ENCODE assay signal across 8 mouse cellular contexts in the genomic region with DNA sequence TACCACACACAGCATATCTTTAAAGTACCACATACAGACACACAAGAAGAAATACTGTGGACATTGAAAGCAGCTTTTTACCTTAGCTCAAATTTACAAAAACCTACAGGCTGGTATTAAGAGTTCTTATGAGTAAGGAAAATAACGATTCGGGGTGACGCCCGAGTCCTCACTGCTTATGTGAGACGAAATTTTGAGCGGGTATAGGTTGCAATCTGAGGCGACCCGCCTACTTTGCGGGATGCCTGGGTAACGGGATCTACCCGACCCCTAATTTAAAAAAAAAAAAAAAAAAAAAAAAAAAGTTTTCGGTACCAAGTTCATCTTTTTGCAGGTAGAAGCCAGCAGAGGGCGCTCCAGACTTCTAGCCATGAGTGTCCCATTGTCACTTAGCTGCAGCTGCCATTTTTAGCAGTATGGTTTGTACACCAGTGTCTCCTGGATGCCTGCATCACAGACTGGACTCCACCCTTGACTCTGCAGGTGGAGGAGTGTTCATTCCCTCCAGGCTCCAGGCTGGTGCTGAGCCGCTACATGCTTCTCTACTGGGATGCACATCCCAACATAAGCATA. TPM values are rescaled to one million over a fixed set of nuclear protein-coding genes. Genes with fewer than 3 reads are reported as not detected.
DNase-seq lines count a peak whose midpoint lies in the region; ATAC-seq and TF ChIP-seq lines count a peak whose summit lies in the region.

No protein-coding gene starts in this region.

- 22% methylated on average over 14 of the region's 14 CpGs for WGBS in limb, embryonic 10.5 days

- no peak for TF ChIP-seq POLR2A in bone marrow macrophage, adult 2 months (IDR thresholded peaks at IDR 0.05; ENCODE audit: borderline replicate concordance, low read depth, low read length)

- H3K4me1 ChIP-seq in bone marrow macrophage, adult 2 months (ENCODE audit: control insufficient read depth, insufficient read depth, low read length), result peaks cover 40% of the 10 kb centered on the region
- H3K4me1 ChIP-seq in limb, embryonic 10.5 days, result peaks cover 6% of the 10 kb centered on the region

- H3K27me3 ChIP-seq in limb, embryonic 10.5 days (ENCODE audit: low read depth, poor library complexity, severe bottlenecking), result no peaks in the 10 kb centered on the region

- peak overlapping the region; percentile 82 for H3K27ac ChIP-seq in bone marrow macrophage, adult 2 months (ENCODE audit: insufficient read depth, low read depth, low read length)
- no peak overlapping the region for H3K27ac ChIP-seq in limb, embryonic 10.5 days

- H3K36me3 ChIP-seq in limb, embryonic 10.5 days, result no peaks in the 10 kb centered on the region

- no peak overlapping the region for H3K4me3 ChIP-seq in bone marrow macrophage, adult 2 months (ENCODE audit: insufficient read depth, low read length)
- H3K4me3 ChIP-seq in limb, embryonic 10.5 days, result no peak overlapping the region

- peak; percentile 80 for TF ChIP-seq CTCF in bone marrow macrophage, adult 2 months (IDR thresholded peaks at IDR 0.05; ENCODE audit: low read depth, low read length)

- peak; percentile 66 for DNase-seq in urinary bladder, postnatal 25 days (ENCODE audit: low spot score)
- DNase-seq in urinary bladder, postnatal 4 days (ENCODE audit: low spot score in 2 of 2), result no peak
- peak; percentile 78 for DNase-seq in limb, embryonic 10.5 days (ENCODE audit: low spot score)
- DNase-seq in thymus, postnatal 0 days (ENCODE audit: low spot score), result peak; percentile 77

- ATAC-seq in erythroid progenitor cell, adult 5-6 weeks (replicated peaks; ENCODE audit: low FRiP score, poor library complexity, severe bottlenecking), result peak; percentile 85
- ATAC-seq in hematopoietic stem cell, adult 5-6 weeks (replicated peaks in 1 of 2; ENCODE audit: insufficient read depth in 1 of 2, low FRiP score in 2 of 2, low TSS enrichment in 1 of 2, low read depth in 1 of 2, poor library complexity in 2 of 2, severe bottlenecking in 2 of 2), result peak; percentile 56 to 63; a peak in 3 of 4 replicates
- ATAC-seq in monocyte, adult 5-6 weeks (replicated peaks; ENCODE audit: insufficient number of reproducible peaks, low FRiP score, low TSS enrichment, poor library complexity, severe bottlenecking), result peak; percentile 79

- H3K9me3 ChIP-seq in limb, embryonic 10.5 days (replicated peaks), result no peaks in the 10 kb centered on the region

RNA-seq across cellular contexts. Expression of a gene that starts 12.4 kb away (rescaled TPM):
- polyA plus RNA-seq in bone marrow macrophage, adult 2 months (2012; ENCODE audit: insufficient read depth, insufficient read length, missing spikeins), result 211 and 222 TPM in 2 replicates
- total RNA-seq in erythroid progenitor cell, adult 5-6 weeks (2015; ENCODE audit: low replicate concordance), result 122 and 138 TPM in 2 replicates
- total RNA-seq in erythroid progenitor cell, adult 5-6 weeks (2017; ENCODE audit: low replicate concordance), result 83.9 and 105 TPM in 2 replicates
- 301 and 303 TPM in 2 replicates for total RNA-seq in hematopoietic stem cell, adult 5-6 weeks (2017)
- polyA plus RNA-seq in limb, embryonic 10.5 days (2016; fragmentation: Nextera tagmentation; extraction: Ambion mirVana), result 301 and 316 TPM in 2 replicates
- 210 to 264 TPM (median 238 TPM) in 3 replicates for total RNA-seq in monocyte, adult 5-6 weeks (2017)
- polyA plus RNA-seq in thymus, postnatal 0 days (2015; fragmentation: Nextera tagmentation; extraction: Ambion mirVana), result 266 and 279 TPM in 2 replicates

RNA-seq across cellular contexts. Expression of a gene that starts 36.1 kb away (rescaled TPM):
- 15.5 and 23.1 TPM in 2 replicates for polyA plus RNA-seq in bone marrow macrophage, adult 2 months (2012; ENCODE audit: insufficient read depth, insufficient read length, missing spikeins)
- 1.4 and 10.9 TPM in 2 replicates for total RNA-seq in erythroid progenitor cell, adult 5-6 weeks (2015; ENCODE audit: low replicate concordance)
- total RNA-seq in erythroid progenitor cell, adult 5-6 weeks (2017; ENCODE audit: low replicate concordance), result 10.0 and 12.7 TPM in 2 replicates
- 5.2 and 14.4 TPM in 2 replicates for total RNA-seq in hematopoietic stem cell, adult 5-6 weeks (2017)
- polyA plus RNA-seq in limb, embryonic 10.5 days (2016; fragmentation: Nextera tagmentation; extraction: Ambion mirVana), result 20.9 and 29.8 TPM in 2 replicates
- 2.9 to 11.5 TPM (median 8.0 TPM) in 3 replicates for total RNA-seq in monocyte, adult 5-6 weeks (2017)
- 26.3 and 29.1 TPM in 2 replicates for polyA plus RNA-seq in thymus, postnatal 0 days (2015; fragmentation: Nextera tagmentation; extraction: Ambion mirVana)

Comparison
In these comparisons a context has a peak if more than half of its experiments do, and no peak if none do; other contexts are left out.
1. DNase-seq: peak in urinary bladder, postnatal 25 days (single experiment), limb, embryonic 10.5 days (single experiment) and thymus, postnatal 0 days (single experiment); none in urinary bladder, postnatal 4 days (0 of 2).
2. Peak in every context shown above with its lines, with median percentiles within 50 percentile points of each other: ATAC-seq.